Mouse (Mus musculus) heart, adult 2 months (tissue): Measurements from ENCODE around the gene Eno1. TPM values are rescaled to one million over a fixed set of nuclear protein-coding genes. Genes with fewer than 3 reads are reported as not detected.

ENCODE experiments used
- DNase-seq, 2 experiments: peaks; one replicate each; pipeline ENCODE4 v3.0.0; 2021
- H3K27ac ChIP-seq: fragments of 200-600 bp; 2 replicates; pipeline ENCODE4 v1.8.1; 2022
- H3K27me3 ChIP-seq: fragments of 200-500 bp; 2 replicates; pipeline ENCODE4 v1.6.1; 2012; ENCODE audit warnings: mild to moderate bottlenecking, low read length, inconsistent platforms, mixed read lengths; ENCODE audit not compliant: control insufficient read depth, insufficient read depth
- H3K36me3 ChIP-seq: fragments of 200-500 bp; 2 replicates; pipeline ENCODE4 v1.6.1; 2012; ENCODE audit warnings: low read length, inconsistent platforms; ENCODE audit not compliant: control insufficient read depth, insufficient read depth
- H3K4me1 ChIP-seq: fragments of 200-500 bp; 2 replicates; pipeline ENCODE4 v1.6.1; 2011; ENCODE audit warnings: low read length; ENCODE audit not compliant: control insufficient read depth, insufficient read depth
- H3K4me3 ChIP-seq: fragments of 200-600 bp; 2 replicates; pipeline ENCODE4 v1.8.1; 2022
- H3K79me2 ChIP-seq: fragments of 200-500 bp; replicated peaks from 2 replicates; pipeline ENCODE4 v1.6.1; 2012; ENCODE audit warnings: mild to moderate bottlenecking, inconsistent platforms, low read length, moderate library complexity, mixed read lengths; ENCODE audit not compliant: control insufficient read depth, insufficient read depth
- H3K9ac ChIP-seq: fragments of 200-500 bp; 2 replicates; pipeline ENCODE4 v1.6.1; 2012; ENCODE audit warnings: low read depth, mild to moderate bottlenecking, control low read depth, inconsistent platforms, low read length, mixed read lengths
- CTCF ChIP-seq: fragments of 200-600 bp; IDR thresholded peaks from 2 replicates; pipeline ENCODE4 v1.8.1; 2022; ENCODE audit warnings: antibody characterized with exemption, mild to moderate bottlenecking, moderate library complexity
- EP300 ChIP-seq: fragments of 200-500 bp; IDR thresholded peaks from 2 replicates; pipeline ENCODE4 v1.6.1; 2011; ENCODE audit warnings: low read depth, low read length, control low read depth; ENCODE audit not compliant: insufficient read depth
- POLR2A ChIP-seq: fragments of 200-500 bp; IDR thresholded peaks from 2 replicates; pipeline ENCODE4 v1.6.1; 2011; ENCODE audit warnings: mild to moderate bottlenecking, low read depth, low read length, control low read depth; ENCODE audit not compliant: insufficient read depth
- WGBS: fragments of 180-500 bp; shearing (Covaris S2); methylation state at CpG from one replicate; pipeline ENCODE4 v1.1.7; 2018; 5-methylcytosine and 5-hydroxymethylcytosine counted together
- intact Hi-C: fragments of 180-260 bp; cut with DNase I; formaldehyde crosslinking; loops from one replicate; pipeline ENCODE4 v1.15.1; 2025
- polyA plus RNA-seq: library from polyadenylated mRNA; depleted of rRNA; stranded (reverse); fragments of >200 nt; gene quantifications from 2 replicates; pipeline ENCODE4 v1.2.3, GENCODE M21; 2012
- total RNA-seq, 2 experiments: library from RNA; stranded (reverse); gene quantifications; 2 replicates each; pipeline ENCODE4 v1.2.3; 2021

The Eno1 gene
- total and polyA plus RNA-seq, 3 experiments = 111 to 179 (median 113) TPM

DNA sequence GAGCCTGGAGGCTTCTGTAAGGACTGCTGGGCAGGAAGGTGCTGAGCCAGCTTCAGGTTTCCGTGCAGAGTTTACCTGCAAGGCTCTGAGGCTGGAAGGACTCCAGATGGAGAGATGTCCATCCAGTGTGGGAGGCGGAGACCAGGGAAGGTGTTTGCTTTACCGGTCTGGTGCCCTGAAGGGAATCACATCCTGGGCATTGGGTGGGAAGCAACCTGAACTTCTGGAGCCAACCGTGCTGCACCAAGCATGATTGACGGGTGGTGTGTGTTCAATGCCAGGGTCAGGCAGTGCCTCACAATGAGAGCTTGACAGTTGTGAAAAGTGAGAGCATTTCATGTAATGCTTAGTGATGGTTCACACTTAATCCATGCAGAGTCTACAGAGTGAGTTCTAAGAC is 12.4 kb downstream of the Eno1 start:
- TF ChIP-seq CTCF (no peak), POLR2A (no peak)
- H3K79me2 ChIP-seq = 0 out of 2 replicates have a peak, but pooled peaks cover 1% of the 10 kb centered on the region
- no peak for DNase-seq
- 72% methylated on average over 5 of the region's 5 CpGs for WGBS
- intact Hi-C loops = loop anchor here (2.0 kb wide), 2 partner anchors 30 to 72 kb away; no protein-coding TSS in a partner anchor
- H3K27me3 ChIP-seq = no peaks in the 10 kb centered on the region
- peaks cover 11% of the 10 kb centered on the region for H3K36me3 ChIP-seq
- H3K4me3 ChIP-seq = no peak overlapping the region
- H3K4me1 ChIP-seq = peaks cover 2% of the 10 kb centered on the region; the same call in 1 of the 2 replicates
- no peak overlapping the region for H3K9ac ChIP-seq
- H3K27ac ChIP-seq = no peak overlapping the region

- H3K27me3 ChIP-seq = no peaks in the 10 kb centered on the region
- peaks cover 2% of the 10 kb centered on the region; the same call in 1 of the 2 replicates for H3K4me1 ChIP-seq
- H3K9ac ChIP-seq = no peak overlapping the region
- H3K27ac ChIP-seq = no peak overlapping the region
- H3K36me3 ChIP-seq = peaks cover 10% of the 10 kb centered on the region
- no peak for DNase-seq
- 61% methylated on average over 5 of the region's 5 CpGs for WGBS
- no peak for TF ChIP-seq CTCF
- no peak for TF ChIP-seq EP300
- TF ChIP-seq POLR2A = no peak
- H3K79me2 ChIP-seq = no peaks in the 10 kb centered on the region
- intact Hi-C loops = loop anchor here (2.0 to 10.0 kb wide), 3 partner anchors 31 to 375 kb away; no protein-coding TSS in a partner anchor
- no peak overlapping the region for H3K4me3 ChIP-seq
These were observed 13.3 kb downstream of the Eno1 start for GRCm38 (mm10) chr4:150249731-150250270.

- H3K4me3 ChIP-seq = no peak overlapping the region
- H3K27ac ChIP-seq = no peak overlapping the region
- H3K36me3 ChIP-seq = peaks cover 6% of the 10 kb centered on the region
- H3K79me2 ChIP-seq = no peaks in the 10 kb centered on the region
- H3K9ac ChIP-seq = no peak overlapping the region
- intact Hi-C loops = loop anchor here (10.0 kb wide), 1 partner anchor 374 kb away; no protein-coding TSS in a partner anchor
- DNase-seq = no peak
- WGBS = 64% methylated on average over 18 of the region's 18 CpGs
- H3K4me1 ChIP-seq = peaks cover 2% of the 10 kb centered on the region; the same call in 1 of the 2 replicates
- TF ChIP-seq EP300 (no peak), POLR2A (no peak), CTCF (no peak)
- H3K27me3 ChIP-seq = no peaks in the 10 kb centered on the region
These were observed 14.3 kb downstream of the Eno1 start for GRCm38 (mm10) chr4:150250549-150251422.

- no peak for TF ChIP-seq EP300
- no peak for TF ChIP-seq CTCF
- no peak for TF ChIP-seq POLR2A
- Histone ChIP-seq H3K9ac (no peak overlapping the region), H3K4me1 (peaks cover 5% of the 10 kb centered on the region), H3K36me3 (no peaks in the 10 kb centered on the region), H3K79me2 (no peaks in the 10 kb centered on the region), H3K27me3 (no peaks in the 10 kb centered on the region), H3K27ac (no peak overlapping the region), H3K4me3 (no peak overlapping the region)
- WGBS = 65% methylated on average over 4 of the region's 4 CpGs
- DNase-seq = no peak
- intact Hi-C loops = loop anchor here (10.0 kb wide), 1 partner anchor 370 kb away; no protein-coding TSS in a partner anchor
These were observed 17.9 kb downstream of the Eno1 start for GRCm38 (mm10) chr4:150254416-150254815.

GRCm38 (mm10) chr4:150255181-150255580 is 18.7 kb downstream of the Eno1 start:
- Histone ChIP-seq H3K4me3 (no peak overlapping the region), H3K4me1 (peaks cover 5% of the 10 kb centered on the region), H3K79me2 (no peaks in the 10 kb centered on the region), H3K27me3 (no peaks in the 10 kb centered on the region), H3K9ac (no peak overlapping the region), H3K27ac (no peak overlapping the region), H3K36me3 (no peaks in the 10 kb centered on the region)
- DNase-seq = no peak
- TF ChIP-seq EP300 (no peak), POLR2A (no peak)
- intact Hi-C loops = loop anchor here (10.0 kb wide), 1 partner anchor 370 kb away; no protein-coding TSS in a partner anchor
- WGBS = 89% methylated on average over 7 of the region's 7 CpGs
